Mouse (Mus musculus): ENCODE results near the gene Shkbp1. TPM values are rescaled to one million over a fixed set of nuclear protein-coding genes. Genes with fewer than 3 reads are reported as not detected.
A peak's percentile ranks its signal among the peaks of the same experiment; 100 is the strongest.

Gene Shkbp1
- polyA plus RNA-seq, 1 experiment, result 35.9 TPM

DNA sequence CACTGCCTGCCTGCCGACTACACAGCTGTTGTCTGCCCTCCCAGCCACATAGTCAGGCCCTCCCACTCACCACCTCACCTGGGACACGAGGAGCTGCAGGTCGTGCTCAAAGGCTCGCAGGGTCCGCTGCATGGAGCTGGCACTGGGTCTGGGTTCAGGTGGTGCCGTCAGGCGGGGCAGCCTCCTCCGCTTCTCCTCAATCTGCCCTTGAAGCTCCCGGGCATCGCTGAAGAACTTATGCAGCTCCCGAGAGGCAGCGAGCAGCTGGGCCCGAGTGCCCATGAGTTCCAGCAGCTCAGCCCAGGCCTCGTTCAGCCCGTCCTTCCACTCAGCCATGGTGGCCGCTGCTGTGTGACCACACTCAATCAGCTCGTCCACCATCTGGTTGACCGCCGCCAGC lies 13.3 kb upstream of the Shkbp1 start:
- Histone ChIP-seq H3K4me3 (ENCODE audit: insufficient read depth, low read length) (no peak overlapping the region), H3K27ac (ENCODE audit: insufficient read depth, low read length) (no peak overlapping the region), H3K4me1 (ENCODE audit: control insufficient read depth, insufficient read depth, low read length) (no peaks in the 10 kb centered on the region)
- TF ChIP-seq CTCF (IDR thresholded peaks at IDR 0.05; ENCODE audit: borderline replicate concordance, insufficient read depth, low read length) (no peak), POLR2A (IDR thresholded peaks at IDR 0.05; ENCODE audit: low read depth, low read length) (no peak)

DNA sequence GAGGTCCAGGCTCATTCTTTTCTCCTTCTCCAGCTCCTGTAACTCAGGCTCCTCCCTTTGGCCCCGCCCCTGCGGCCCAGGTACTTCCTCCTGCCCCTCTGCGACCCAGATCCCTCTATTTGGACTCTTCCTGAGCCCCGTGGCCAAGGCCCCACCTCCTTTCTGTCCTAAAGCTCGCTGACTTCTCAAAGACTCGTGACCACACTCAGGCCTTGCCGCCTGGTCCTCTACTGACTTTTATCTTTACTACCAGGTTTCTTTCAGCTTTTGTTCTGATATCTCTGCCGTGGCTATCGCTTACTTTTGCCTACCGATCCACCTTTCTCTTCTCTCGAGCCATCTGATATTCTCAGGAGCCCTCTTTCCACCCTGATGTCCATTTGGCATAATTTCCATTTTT lies 12.2 kb upstream of the Shkbp1 start:
- H3K4me3 ChIP-seq (ENCODE audit: insufficient read depth, low read length), result no peak overlapping the region
- H3K4me1 ChIP-seq (ENCODE audit: control insufficient read depth, insufficient read depth, low read length), result no peaks in the 10 kb centered on the region
- no peak overlapping the region for H3K27ac ChIP-seq (ENCODE audit: insufficient read depth, low read length)
- TF ChIP-seq POLR2A (IDR thresholded peaks at IDR 0.05; ENCODE audit: low read depth, low read length), result no peak
- TF ChIP-seq CTCF (IDR thresholded peaks at IDR 0.05; ENCODE audit: borderline replicate concordance, insufficient read depth, low read length), result no peak

DNA sequence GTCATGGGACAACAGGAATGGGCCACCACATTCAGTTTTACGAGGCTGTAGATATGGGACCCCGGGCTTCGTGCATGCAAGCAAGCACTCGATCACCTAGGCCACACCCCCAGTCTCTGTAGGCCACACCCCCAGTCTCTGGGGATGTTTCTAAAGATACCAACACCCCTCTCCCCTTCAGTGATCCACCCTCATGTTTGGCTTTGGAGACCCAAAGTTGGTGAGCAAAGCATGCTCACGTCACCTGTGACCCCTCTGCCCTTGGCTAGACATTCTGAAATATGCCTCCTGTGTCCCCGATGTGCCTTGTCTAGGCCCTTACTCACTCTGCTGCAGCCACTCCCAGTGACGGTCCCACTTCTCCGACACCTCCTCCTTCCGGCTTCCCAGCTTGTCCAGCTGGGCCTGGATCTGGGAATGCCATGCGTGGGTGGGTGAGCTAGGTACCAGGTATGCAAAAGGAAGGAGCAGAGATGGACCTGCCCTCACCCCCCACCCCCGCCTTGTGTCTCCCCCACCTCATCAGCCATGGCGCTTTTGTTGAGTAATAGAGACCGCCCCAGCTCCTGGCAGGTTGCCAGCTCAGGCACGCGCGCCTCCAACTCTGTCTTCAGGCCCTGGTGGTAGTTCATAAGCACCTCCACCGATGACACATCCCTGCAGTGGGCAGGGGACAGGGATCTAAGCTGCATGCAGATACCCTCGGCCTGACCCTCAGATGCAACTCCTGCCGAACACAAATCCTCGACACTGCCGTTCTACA lies 10.4 kb upstream of the Shkbp1 start:
- no peak overlapping the region for H3K4me3 ChIP-seq (ENCODE audit: insufficient read depth, low read length)
- TF ChIP-seq CTCF (IDR thresholded peaks at IDR 0.05; ENCODE audit: borderline replicate concordance, insufficient read depth, low read length), result no peak
- TF ChIP-seq POLR2A (IDR thresholded peaks at IDR 0.05; ENCODE audit: low read depth, low read length), result no peak
- no peaks in the 10 kb centered on the region for H3K4me1 ChIP-seq (ENCODE audit: control insufficient read depth, insufficient read depth, low read length)
- H3K27ac ChIP-seq (ENCODE audit: insufficient read depth, low read length), result no peak overlapping the region

DNA sequence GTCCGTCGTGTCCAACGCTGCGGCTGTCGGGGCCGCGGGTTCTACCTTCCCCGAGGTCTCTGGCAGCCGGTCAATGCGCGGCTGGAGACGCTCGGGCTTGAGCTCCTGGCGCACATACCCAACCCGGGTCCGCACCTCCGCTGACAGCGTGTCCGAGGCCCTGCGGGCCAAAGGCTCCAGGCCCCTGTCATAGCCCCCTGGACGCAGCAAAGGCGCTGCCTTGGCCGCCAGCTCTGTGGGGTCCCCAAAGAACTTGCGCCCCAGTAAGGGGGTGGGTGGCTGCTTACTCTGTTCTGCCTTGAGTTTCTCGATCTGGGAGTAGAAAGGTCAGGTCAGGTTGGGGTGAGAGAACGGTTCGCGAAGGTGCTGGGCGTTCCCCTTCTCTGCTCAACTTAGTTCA lies 8.6 kb upstream of the Shkbp1 start:
- no peak overlapping the region for H3K4me3 ChIP-seq (ENCODE audit: insufficient read depth, low read length)
- H3K27ac ChIP-seq (ENCODE audit: insufficient read depth, low read length), result no peak overlapping the region
- H3K4me1 ChIP-seq (ENCODE audit: control insufficient read depth, insufficient read depth, low read length), result no peaks in the 10 kb centered on the region
- TF ChIP-seq POLR2A (IDR thresholded peaks at IDR 0.05; ENCODE audit: low read depth, low read length) (no peak), CTCF (IDR thresholded peaks at IDR 0.05; ENCODE audit: borderline replicate concordance, insufficient read depth, low read length) (no peak)

DNA sequence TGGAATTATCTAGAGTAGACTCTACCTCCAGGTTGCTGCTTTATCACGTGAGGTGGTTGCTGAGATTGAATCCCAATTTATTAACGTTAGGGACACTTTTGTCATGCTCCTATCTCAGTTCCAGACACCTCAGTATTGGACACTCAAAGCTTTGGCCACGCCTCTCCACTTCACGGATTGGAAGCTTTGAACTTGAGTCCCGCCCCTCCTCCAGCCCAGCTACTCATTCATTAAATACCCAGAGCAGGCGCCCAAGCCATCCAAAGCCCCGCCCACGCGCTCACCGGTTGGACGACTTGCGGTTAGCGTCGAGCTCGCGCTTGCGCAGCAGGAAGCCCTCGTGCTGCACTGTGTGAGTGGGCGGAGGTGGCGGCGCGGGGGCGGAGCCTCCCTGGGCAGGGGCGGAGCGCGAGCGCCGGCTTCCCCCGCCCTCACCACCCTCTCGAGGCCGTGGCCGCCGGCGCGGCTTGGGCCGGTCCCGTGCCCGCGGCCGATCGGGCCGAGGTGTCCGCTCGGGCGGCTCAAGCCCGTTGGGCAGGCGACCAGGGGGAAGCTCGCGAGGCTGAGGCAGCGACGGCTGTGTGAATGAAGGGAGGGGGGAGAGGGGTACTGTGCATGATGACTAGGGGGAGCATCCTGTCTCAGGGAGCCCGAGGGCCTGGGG lies 5.6 kb upstream of the Shkbp1 start:
- no peak overlapping the region for H3K27ac ChIP-seq (ENCODE audit: insufficient read depth, low read length)
- peak; percentile 77 for TF ChIP-seq POLR2A (IDR thresholded peaks at IDR 0.05; ENCODE audit: low read depth, low read length)
- TF ChIP-seq CTCF (IDR thresholded peaks at IDR 0.05; ENCODE audit: borderline replicate concordance, insufficient read depth, low read length), result no peak
- no peaks in the 10 kb centered on the region for H3K4me1 ChIP-seq (ENCODE audit: control insufficient read depth, insufficient read depth, low read length)
- H3K4me3 ChIP-seq (ENCODE audit: insufficient read depth, low read length), result peak overlapping the region; percentile 46

DNA sequence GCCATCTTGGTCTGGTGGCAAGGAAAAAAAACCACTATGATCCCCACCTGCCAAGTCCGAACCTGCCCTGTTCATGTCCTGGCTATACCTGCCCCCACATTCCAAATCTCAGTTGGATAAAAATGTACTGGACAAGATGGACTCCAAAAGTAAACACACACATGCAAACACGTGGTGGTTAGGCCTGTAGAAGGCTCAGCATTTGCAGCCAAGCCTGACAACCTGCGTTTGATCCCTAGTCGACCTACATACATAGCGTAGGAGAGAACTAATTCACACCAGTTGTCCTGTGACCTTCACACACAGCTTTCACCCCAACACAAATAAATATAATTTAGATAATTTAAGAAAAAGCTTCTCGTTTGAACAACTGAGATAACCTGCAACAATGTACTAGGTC lies 4.9 kb upstream of the Shkbp1 start:
- no peak overlapping the region; the same call in 1 of the 2 replicates for H3K4me3 ChIP-seq (ENCODE audit: insufficient read depth, low read length)
- TF ChIP-seq CTCF (IDR thresholded peaks at IDR 0.05; ENCODE audit: borderline replicate concordance, insufficient read depth, low read length) (no peak), POLR2A (IDR thresholded peaks at IDR 0.05; ENCODE audit: low read depth, low read length) (no peak)
- H3K4me1 ChIP-seq (ENCODE audit: control insufficient read depth, insufficient read depth, low read length), result no peaks in the 10 kb centered on the region
- no peak overlapping the region for H3K27ac ChIP-seq (ENCODE audit: insufficient read depth, low read length)

DNA sequence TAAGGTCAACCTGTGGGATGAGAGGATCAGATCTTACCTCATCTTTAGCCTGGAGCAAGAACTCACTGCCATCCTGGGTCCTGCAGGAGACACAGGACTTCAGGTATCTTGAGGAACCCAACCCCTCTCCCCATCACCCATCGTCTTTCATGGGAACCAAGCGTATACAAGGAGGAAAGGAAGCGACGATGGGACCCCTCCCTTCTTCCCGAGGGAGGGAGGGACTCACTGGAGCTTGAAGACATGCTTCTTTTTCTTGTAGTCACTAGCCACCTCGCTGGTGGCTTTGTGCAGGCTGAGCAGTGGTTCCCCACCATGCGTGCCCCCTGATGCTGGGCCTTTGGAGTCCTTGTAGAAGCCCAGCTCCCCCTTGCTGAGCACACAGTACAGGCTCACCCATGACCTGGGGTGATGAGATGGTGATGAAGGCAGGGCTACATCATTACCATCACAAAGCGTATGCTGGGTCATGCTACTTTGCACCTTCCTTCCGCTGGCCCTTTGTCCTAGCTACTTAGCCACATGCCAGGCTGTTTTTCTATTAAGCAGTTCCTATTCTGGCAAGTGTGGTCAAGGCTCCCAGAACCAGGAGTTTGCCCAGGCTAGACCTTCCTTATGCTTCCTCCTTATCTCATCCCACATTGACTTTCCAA lies 4.0 kb upstream of the Shkbp1 start:
- H3K4me1 ChIP-seq (ENCODE audit: control insufficient read depth, insufficient read depth, low read length), result no peaks in the 10 kb centered on the region
- TF ChIP-seq POLR2A (IDR thresholded peaks at IDR 0.05; ENCODE audit: low read depth, low read length) (no peak), CTCF (IDR thresholded peaks at IDR 0.05; ENCODE audit: borderline replicate concordance, insufficient read depth, low read length) (no peak)
- no peak overlapping the region for H3K27ac ChIP-seq (ENCODE audit: insufficient read depth, low read length)
- H3K4me3 ChIP-seq (ENCODE audit: insufficient read depth, low read length), result no peak overlapping the region

DNA sequence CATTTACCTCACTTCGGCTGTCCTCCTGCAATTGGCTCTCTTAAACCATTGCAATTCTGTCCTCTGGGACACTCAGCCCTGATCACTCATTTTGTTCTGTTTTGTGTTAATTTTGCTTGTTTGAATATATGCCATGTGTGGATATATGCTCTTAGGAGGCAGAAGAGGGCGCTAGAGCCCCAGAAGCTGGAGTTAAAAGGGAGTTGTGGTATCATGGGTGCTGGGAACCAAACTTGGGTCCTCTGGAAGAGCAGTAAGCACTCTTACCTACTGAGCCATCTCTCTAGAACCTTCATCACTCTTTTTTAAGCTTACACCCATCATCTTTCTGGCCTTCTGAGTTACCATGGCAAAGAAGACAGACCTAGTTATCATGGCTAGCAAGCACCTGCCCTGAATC lies 3.3 kb upstream of the Shkbp1 start:
- no peak overlapping the region for H3K27ac ChIP-seq (ENCODE audit: insufficient read depth, low read length)
- H3K4me3 ChIP-seq (ENCODE audit: insufficient read depth, low read length), result no peak overlapping the region
- no peaks in the 10 kb centered on the region for H3K4me1 ChIP-seq (ENCODE audit: control insufficient read depth, insufficient read depth, low read length)
- TF ChIP-seq CTCF (IDR thresholded peaks at IDR 0.05; ENCODE audit: borderline replicate concordance, insufficient read depth, low read length) (no peak), POLR2A (IDR thresholded peaks at IDR 0.05; ENCODE audit: low read depth, low read length) (no peak)

DNA sequence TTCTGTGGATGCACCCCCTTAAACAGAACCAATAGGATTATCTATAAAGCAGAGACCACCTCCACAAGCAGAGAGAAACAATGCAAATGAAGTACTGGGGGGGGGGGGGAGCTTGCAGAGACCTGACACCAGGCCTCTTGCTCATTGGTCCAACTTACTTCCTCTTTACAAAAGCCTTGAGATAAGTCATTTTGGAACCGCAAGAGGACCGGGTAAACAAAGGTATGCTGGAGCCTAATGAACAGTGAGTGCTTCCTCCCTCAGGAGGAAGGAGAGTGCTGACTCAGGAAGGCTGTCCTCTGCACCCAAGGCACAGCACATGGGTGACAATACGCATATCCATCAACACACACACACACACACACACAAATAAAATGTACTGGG lies 1.8 kb upstream of the Shkbp1 start:
- H3K4me1 ChIP-seq (ENCODE audit: control insufficient read depth, insufficient read depth, low read length), result no peaks in the 10 kb centered on the region
- TF ChIP-seq POLR2A (IDR thresholded peaks at IDR 0.05; ENCODE audit: low read depth, low read length) (no peak; the same call in 1 of the 2 replicates), CTCF (IDR thresholded peaks at IDR 0.05; ENCODE audit: borderline replicate concordance, insufficient read depth, low read length) (no peak)
- peak overlapping the region; percentile 64 for H3K27ac ChIP-seq (ENCODE audit: insufficient read depth, low read length)
- no peak overlapping the region for H3K4me3 ChIP-seq (ENCODE audit: insufficient read depth, low read length)
